Mouse (Mus musculus): ENCODE measurements around the gene Hist1h4j. TPM values are rescaled to one million over a fixed set of nuclear protein-coding genes. Genes with fewer than 3 reads are reported as not detected.
"Not testable (repeated sequence)": the region's sequence is repeated elsewhere in the genome, so short reads cannot be mapped to it uniquely, and the experiment has no call there.

The Hist1h4j gene
- polyA plus RNA-seq, 1 experiment from 2014 or later = 1.0 TPM

- H3K9me3 ChIP-seq; ATAC-seq (ENCODE audit: insufficient number of reproducible peaks, insufficient read depth, low FRiP score, low TSS enrichment, low read depth): not testable (repeated sequence)
- under 1% methylated on average over 13 of the region's 38 CpGs for WGBS
Measured at GRCm38 (mm10) chr13:21716540-21717391, 18.1 kb upstream of the Hist1h4j start.

GRCm38 (mm10) chr13:21717397-21718357 lies 17.2 kb upstream of the Hist1h4j start, which contains the start of gene Hist1h3h:
Gene Hist1h3h, plus strand, starts transcription at chr13:21717659.
- H3K27ac ChIP-seq = peak within 1 kb of the TSS; percentile 96
- H3K27me3 ChIP-seq, H3K9me3 ChIP-seq, H3K36me3 ChIP-seq: not testable (repeated sequence)
- H3K4me2 ChIP-seq = peak within 1 kb of the TSS; percentile 85
- H3K4me3 ChIP-seq = peak within 1 kb of the TSS; percentile 50
- WGBS = under 1% methylated on average over 29 of the region's 56 CpGs
- peaks cover 37% of the 10 kb centered on the region for H3K4me1 ChIP-seq
- peak; percentile 33; the same call in 1 of the 2 replicates for ATAC-seq (ENCODE audit: insufficient number of reproducible peaks, insufficient read depth, low FRiP score, low TSS enrichment, low read depth)
- H3K9ac ChIP-seq = peak within 1 kb of the TSS; percentile 79

More at GRCm38 (mm10) chr13:21716540-21717391, 18.1 kb upstream of the Hist1h4j start:
- Histone ChIP-seq H3K27ac (peak overlapping the region; percentile 96), H3K4me2 (peak overlapping the region; percentile 85), H3K4me3 (peak overlapping the region; percentile 50), H3K9ac (peak overlapping the region; percentile 79), H3K4me1 (peaks cover 33% of the 10 kb centered on the region)
- H3K36me3 ChIP-seq, H3K27me3 ChIP-seq: not testable (repeated sequence)

- WGBS = 50% methylated on average over 4 of the region's 4 CpGs
- H3K9ac ChIP-seq = peak overlapping the region; percentile 79
Measured at GRCm38 (mm10) chr13:21718381-21719080, 16.3 kb upstream of the Hist1h4j start.

GRCm38 (mm10) chr13:21721107-21721756 lies 13.6 kb upstream of the Hist1h4j start:
- not testable (repeated sequence) for H3K27me3 ChIP-seq, H3K36me3 ChIP-seq, H3K9me3 ChIP-seq
- ATAC-seq (ENCODE audit: insufficient number of reproducible peaks, insufficient read depth, low FRiP score, low TSS enrichment, low read depth) = 0 out of 2 replicates have a peak, but pooled peaks have one; percentile 0
- Histone ChIP-seq H3K4me1 (peaks cover 31% of the 10 kb centered on the region), H3K4me3 (peak overlapping the region; percentile 45), H3K4me2 (peak overlapping the region; percentile 64), H3K27ac (peak overlapping the region; percentile 88), H3K9ac (peak overlapping the region; percentile 73)
- 1% methylated on average over 21 of the region's 44 CpGs for WGBS

More at GRCm38 (mm10) chr13:21718381-21719080, 16.3 kb upstream of the Hist1h4j start:
- H3K9me3 ChIP-seq = no peaks in the 10 kb centered on the region
- peak overlapping the region; percentile 85 for H3K4me2 ChIP-seq
- no peaks in the 10 kb centered on the region for H3K36me3 ChIP-seq
- H3K27ac ChIP-seq = peak overlapping the region; percentile 92
- no peaks in the 10 kb centered on the region for H3K27me3 ChIP-seq
- ATAC-seq (ENCODE audit: insufficient number of reproducible peaks, insufficient read depth, low FRiP score, low TSS enrichment, low read depth) = no peak
- H3K4me1 ChIP-seq = peaks cover 38% of the 10 kb centered on the region
- peak overlapping the region; percentile 50 for H3K4me3 ChIP-seq

- Histone ChIP-seq H3K9ac (peak within 1 kb of the TSS; percentile 73), H3K4me1 (peaks cover 31% of the 10 kb centered on the region), H3K4me3 (peak within 1 kb of the TSS; percentile 45), H3K27ac (peak within 1 kb of the TSS; percentile 92), H3K4me2 (peak within 1 kb of the TSS; percentile 64)
- not testable (repeated sequence) for H3K36me3 ChIP-seq, H3K27me3 ChIP-seq, H3K9me3 ChIP-seq
- ATAC-seq (ENCODE audit: insufficient number of reproducible peaks, insufficient read depth, low FRiP score, low TSS enrichment, low read depth) = peak; percentile 96
- under 1% methylated on average over 37 of the region's 37 CpGs for WGBS
Measured at GRCm38 (mm10) chr13:21721757-21722372, 13.0 kb upstream of the Hist1h4j start, which contains the start of gene Hist1h2bm. Gene Hist1h2bm, plus strand, starts transcription at chr13:21722044.

GRCm38 (mm10) chr13:21722373-21722925 lies 12.4 kb upstream of the Hist1h4j start:
- no peak for ATAC-seq (ENCODE audit: insufficient number of reproducible peaks, insufficient read depth, low FRiP score, low TSS enrichment, low read depth)
- Histone ChIP-seq H3K4me3 (peak overlapping the region; percentile 45), H3K4me1 (peaks cover 31% of the 10 kb centered on the region), H3K9ac (peak overlapping the region; percentile 72), H3K27ac (peak overlapping the region; percentile 92), H3K4me2 (peak overlapping the region; percentile 64), H3K36me3 (no peaks in the 10 kb centered on the region), H3K27me3 (no peaks in the 10 kb centered on the region), H3K9me3 (no peaks in the 10 kb centered on the region)
- WGBS = 2% methylated on average over 11 of the region's 11 CpGs

- Histone ChIP-seq H3K36me3 (no peaks in the 10 kb centered on the region), H3K27ac (peak overlapping the region; percentile 92), H3K9me3 (no peaks in the 10 kb centered on the region), H3K9ac (no peak overlapping the region), H3K4me2 (peak overlapping the region; percentile 64), H3K27me3 (no peaks in the 10 kb centered on the region), H3K4me1 (peaks cover 28% of the 10 kb centered on the region), H3K4me3 (peak overlapping the region; percentile 45; the same call in 1 of the 2 replicates)
- 27% methylated on average over 5 of the region's 5 CpGs for WGBS
- ATAC-seq (ENCODE audit: insufficient number of reproducible peaks, insufficient read depth, low FRiP score, low TSS enrichment, low read depth) = no peak
Measured at GRCm38 (mm10) chr13:21722993-21723836, 11.6 kb upstream of the Hist1h4j start.

GRCm38 (mm10) chr13:21727948-21728572 lies 6.8 kb upstream of the Hist1h4j start:
- Histone ChIP-seq H3K4me2 (no peak overlapping the region), H3K9ac (no peak overlapping the region), H3K4me3 (no peak overlapping the region), H3K27ac (no peak overlapping the region), H3K9me3 (no peaks in the 10 kb centered on the region), H3K27me3 (no peaks in the 10 kb centered on the region), H3K36me3 (no peaks in the 10 kb centered on the region), H3K4me1 (no peaks in the 10 kb centered on the region)
- 33% methylated on average over 11 of the region's 11 CpGs for WGBS
- ATAC-seq (ENCODE audit: insufficient number of reproducible peaks, insufficient read depth, low FRiP score, low TSS enrichment, low read depth) = no peak

- H3K27me3 ChIP-seq = no peaks in the 10 kb centered on the region
- WGBS = 39% methylated on average over 1 of the region's 1 CpGs
- no peak overlapping the region for H3K4me3 ChIP-seq
- no peaks in the 10 kb centered on the region for H3K9me3 ChIP-seq
- H3K4me2 ChIP-seq = no peak overlapping the region
- no peak for ATAC-seq (ENCODE audit: insufficient number of reproducible peaks, insufficient read depth, low FRiP score, low TSS enrichment, low read depth)
- H3K27ac ChIP-seq = no peak overlapping the region
- H3K36me3 ChIP-seq = no peaks in the 10 kb centered on the region
- H3K9ac ChIP-seq = no peak overlapping the region
- peaks cover 5% of the 10 kb centered on the region; the same call in 1 of the 2 replicates for H3K4me1 ChIP-seq
Measured at GRCm38 (mm10) chr13:21729544-21729943, 5.3 kb upstream of the Hist1h4j start.

Measured in embryonic facial prominence, embryonic 13.5 days (tissue).